Mouse (Mus musculus): ENCODE measurements around the gene Phf2.

Gene Phf2

GRCm38 (mm10) chr13:48870771-48871731 lies at the start of gene Phf2:
Gene Phf2, minus strand, starts transcription at chr13:48871119.
- CTCF ChIA-PET = no interaction called here

- CTCF ChIA-PET = no interaction called here
These were observed 49.0 kb upstream of the Phf2 start for GRCm38 (mm10) chr13:48919756-48920415.

- CTCF ChIA-PET = interaction anchor here (0.7 kb wide), 1 partner anchor 98 kb away, joined by 6 read pairs; no protein-coding TSS in a partner anchor
These were observed 46.2 kb upstream of the Phf2 start for GRCm38 (mm10) chr13:48917113-48917599.

DNA sequence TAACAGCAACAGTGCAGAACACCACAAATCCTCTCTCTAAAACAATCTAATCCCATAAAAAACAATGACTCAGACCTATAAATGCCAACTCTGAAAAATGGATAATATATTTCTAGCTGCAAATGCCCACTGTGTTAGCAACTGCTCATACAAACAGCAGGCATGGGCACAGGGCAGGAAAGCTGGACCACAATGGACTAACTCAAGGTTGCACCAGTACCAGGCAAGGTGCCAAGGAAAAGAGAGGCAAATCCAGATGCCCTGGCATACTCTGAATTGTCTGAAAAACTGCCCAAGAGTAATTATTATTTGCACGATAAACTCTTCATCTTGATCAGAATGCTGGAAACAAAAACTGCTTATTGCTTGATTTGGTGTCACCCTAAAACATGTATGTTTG lies 42.8 kb upstream of the Phf2 start:
- CTCF ChIA-PET = no interaction called here

DNA sequence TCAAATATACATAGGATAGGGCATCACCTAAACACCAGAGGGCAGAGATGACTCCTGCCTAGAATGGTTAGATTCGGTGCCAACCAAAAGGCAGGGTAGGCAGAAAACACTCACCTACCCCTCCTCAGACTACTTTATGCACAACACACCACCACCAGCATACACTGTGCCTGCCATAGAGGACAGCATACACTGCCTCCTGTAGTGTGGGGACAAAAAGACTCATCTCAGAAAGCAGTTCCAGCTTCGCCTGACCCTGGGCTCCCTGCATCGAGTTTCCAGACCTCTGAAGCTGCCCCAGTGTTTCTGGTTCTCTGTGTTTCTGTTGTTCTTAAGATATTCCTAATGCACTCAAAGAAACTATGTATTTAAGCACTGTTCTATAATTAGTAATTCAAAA lies 42.2 kb upstream of the Phf2 start:
- CTCF ChIA-PET = no interaction called here

DNA sequence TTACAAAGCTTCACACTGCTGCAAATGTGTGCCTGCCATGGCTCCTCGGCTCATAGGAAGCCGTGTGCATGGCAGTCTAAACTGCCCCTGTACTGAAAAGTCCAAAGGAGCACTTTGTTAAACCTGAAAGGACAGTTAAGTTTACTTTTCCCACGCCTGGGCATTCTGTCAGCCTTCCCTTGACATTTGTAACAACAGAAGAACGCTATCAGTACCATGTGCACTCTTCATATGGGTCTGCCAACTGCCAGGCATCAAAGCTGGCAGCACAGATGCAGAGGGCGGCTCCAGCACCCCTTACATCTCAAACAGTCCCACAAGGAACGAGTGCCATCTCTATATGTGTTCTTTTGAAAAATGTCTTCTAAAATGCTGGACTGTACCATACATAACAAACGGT lies 40.5 kb upstream of the Phf2 start:
- CTCF ChIA-PET = interaction anchor here (0.9 kb wide), 1 partner anchor 87 kb away, joined by 3 read pairs; no protein-coding TSS in a partner anchor

- CTCF ChIA-PET = interaction anchor here (0.6 kb wide), 1 partner anchor 190 kb away, joined by 3 read pairs; no protein-coding TSS in a partner anchor
These were observed 34.5 kb upstream of the Phf2 start for GRCm38 (mm10) chr13:48905458-48905857.

GRCm38 (mm10) chr13:48895376-48895775 lies 24.5 kb upstream of the Phf2 start:
- CTCF ChIA-PET = no interaction called here

GRCm38 (mm10) chr13:48890260-48890960 lies 19.5 kb upstream of the Phf2 start:
- CTCF ChIA-PET = no interaction called here

- CTCF ChIA-PET = interaction anchor here (0.6 kb wide), 1 partner anchor 365 kb away, joined by 3 read pairs; no protein-coding TSS in a partner anchor
These were observed 7.6 kb upstream of the Phf2 start for GRCm38 (mm10) chr13:48878534-48878933.

- CTCF ChIA-PET = no interaction called here
These were observed 6.9 kb upstream of the Phf2 start for GRCm38 (mm10) chr13:48877805-48878204.

DNA sequence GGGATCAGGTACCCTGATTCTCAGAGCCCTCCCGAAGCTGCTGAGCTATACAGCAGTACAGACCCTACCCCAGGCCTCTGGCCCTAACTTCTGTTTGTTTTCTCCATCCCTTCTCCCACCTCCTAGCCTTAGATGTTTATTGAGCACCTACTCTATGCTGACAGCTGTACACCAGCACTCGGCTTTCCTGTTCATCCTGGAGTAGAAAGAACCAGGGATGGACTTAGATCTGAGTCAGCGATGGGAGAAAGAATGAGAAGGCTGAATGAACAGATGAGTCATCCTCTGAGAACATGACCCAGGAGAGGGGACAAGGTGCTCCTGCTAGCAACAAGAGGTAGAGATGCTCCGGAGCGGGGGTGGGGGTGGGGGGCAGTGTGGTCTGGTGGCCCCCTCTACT lies 1.8 kb upstream of the Phf2 start:
- CTCF ChIA-PET = no interaction called here

DNA sequence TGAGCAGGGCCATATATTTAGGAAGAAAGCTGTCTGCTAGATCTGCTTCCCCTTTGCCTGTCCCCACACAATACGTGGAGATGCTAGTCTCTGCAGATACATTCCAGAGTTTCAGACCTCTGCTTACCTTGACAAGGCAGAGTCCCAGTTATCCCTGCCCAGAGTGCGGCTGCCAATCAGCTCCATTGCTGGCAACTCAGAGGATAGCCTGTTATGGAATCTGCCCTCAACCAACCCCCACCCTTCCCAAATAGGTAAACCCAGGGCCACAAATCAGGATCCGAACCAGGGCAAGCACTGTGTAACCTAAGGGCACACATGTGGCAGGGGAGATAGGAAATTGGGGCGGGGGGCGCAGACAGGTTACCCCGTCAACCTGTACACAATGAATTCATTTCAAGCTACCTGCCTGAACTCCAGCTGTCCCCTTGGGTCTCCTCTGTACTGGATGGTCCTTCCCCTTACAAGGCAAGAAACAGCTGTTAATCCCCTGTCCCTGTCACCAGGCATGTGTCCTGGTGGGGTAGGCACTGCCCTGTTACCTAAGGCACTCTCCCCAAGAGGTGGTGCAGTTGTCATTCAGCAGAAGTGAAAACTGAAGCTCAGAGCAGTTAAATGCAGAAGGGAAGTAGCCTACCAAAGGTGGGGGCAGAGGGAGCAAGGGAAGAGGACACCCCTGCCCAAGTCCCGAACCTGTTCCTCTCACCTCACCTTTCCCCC lies 1.1 kb upstream of the Phf2 start:
- CTCF ChIA-PET = interaction anchor here (0.6 to 0.7 kb wide), 2 partner anchors 83 to 93 kb away, joined by 3 to 4 read pairs; no protein-coding TSS in a partner anchor

- CTCF ChIA-PET = interaction anchor here (0.6 to 1.3 kb wide), 2 partner anchors 11 to 17 kb away, joined by 3 read pairs; no protein-coding TSS in a partner anchor
These were observed 759 bp downstream of the Phf2 start for GRCm38 (mm10) chr13:48869950-48870770.

- CTCF ChIA-PET = interaction anchor here (0.6 to 1.3 kb wide), 2 partner anchors 9 to 16 kb away, joined by 3 read pairs; no protein-coding TSS in a partner anchor
These were observed 1.3 kb downstream of the Phf2 start for GRCm38 (mm10) chr13:48869600-48869949.

GRCm38 (mm10) chr13:48869088-48869487 lies 1.8 kb downstream of the Phf2 start:
- CTCF ChIA-PET = interaction anchor here (0.6 to 1.3 kb wide), 4 partner anchors 8 to 286 kb away, joined by 3 to 4 read pairs (median 4); no protein-coding TSS in a partner anchor

DNA sequence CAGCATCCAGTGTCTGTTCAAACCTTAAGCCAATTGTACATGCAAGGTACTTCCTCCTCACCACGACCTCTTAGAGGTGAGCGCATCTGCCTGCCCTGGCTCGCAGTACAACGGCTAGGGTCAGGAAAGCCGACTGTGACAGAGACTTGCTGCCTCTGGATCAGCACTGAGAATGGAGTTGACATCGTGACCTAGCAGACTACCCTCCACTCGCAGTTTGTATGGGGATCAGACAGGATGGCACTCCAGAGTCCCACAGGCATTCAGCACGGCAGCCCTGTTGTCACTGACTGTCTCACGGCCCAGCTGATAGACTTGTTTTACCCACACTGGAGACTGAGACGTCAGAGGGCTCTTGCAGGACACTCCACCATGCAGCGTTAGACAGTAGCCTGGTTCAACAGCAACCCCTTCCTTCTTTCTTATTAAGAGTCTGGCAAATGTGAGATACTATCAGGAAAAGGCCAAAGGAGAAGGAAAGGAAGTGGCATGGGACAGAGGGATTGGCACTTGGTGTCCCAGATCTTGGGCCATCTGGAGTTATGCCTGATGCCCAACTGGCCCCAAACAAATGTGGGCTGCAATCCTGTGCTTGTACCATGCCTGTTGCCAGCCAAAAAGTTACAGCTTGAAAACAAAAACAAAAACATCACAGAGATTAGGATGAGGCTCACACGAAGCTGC lies 6.1 kb downstream of the Phf2 start:
- CTCF ChIA-PET = no interaction called here

GRCm38 (mm10) chr13:48863556-48863955 lies 7.4 kb downstream of the Phf2 start:
- CTCF ChIA-PET = interaction anchor here (0.9 kb wide), 1 partner anchor 10 kb away, joined by 3 read pairs; no protein-coding TSS in a partner anchor

DNA sequence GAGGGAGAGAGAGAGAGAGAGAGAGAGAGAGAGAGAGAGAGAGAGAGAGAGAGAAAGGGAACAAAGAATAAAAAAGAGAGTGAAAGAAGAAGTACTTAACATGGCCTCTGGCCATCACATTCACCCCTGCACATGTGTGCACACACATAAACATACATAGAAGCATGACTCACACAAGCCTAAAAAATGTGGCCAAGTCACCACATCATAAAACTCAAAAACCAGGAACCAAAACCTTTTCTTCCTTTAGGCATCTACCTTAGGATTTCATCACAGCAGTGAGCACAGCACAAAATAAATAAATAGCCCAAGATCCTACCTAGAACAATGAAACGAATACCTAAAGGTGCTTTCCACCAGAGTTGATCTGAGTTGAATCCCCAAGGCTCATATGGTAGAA lies 9.0 kb downstream of the Phf2 start:
- CTCF ChIA-PET = no interaction called here
